Mouse (Mus musculus): Measurements from ENCODE around the gene Gm28308. TPM values are rescaled to one million over a fixed set of nuclear protein-coding genes. Genes with fewer than 3 reads are reported as not detected.

The Gm28308 gene
- total and polyA plus RNA-seq, 3 experiments: not detected

- intact Hi-C loops (cut with DNase I): no loop called here
- H3K36me3 ChIP-seq (ENCODE audit: control insufficient read depth, insufficient read depth, low read length): no peaks in the 10 kb centered on the region
- no peaks in the 10 kb centered on the region for H3K4me1 ChIP-seq (ENCODE audit: control insufficient read depth, insufficient read depth, low read length)
- H3K27ac ChIP-seq: no peak overlapping the region
- H3K4me3 ChIP-seq: no peak overlapping the region
- no peak overlapping the region for H3K9ac ChIP-seq (ENCODE audit: low read depth, low read length)
- TF ChIP-seq EP300 (IDR thresholded peaks at IDR 0.05; ENCODE audit: insufficient read depth, low read depth, low read length) (no peak), POLR2A (IDR thresholded peaks at IDR 0.05; ENCODE audit: insufficient read depth, low read depth, low read length) (no peak), CTCF (IDR thresholded peaks at IDR 0.05) (no peak)
- no peaks in the 10 kb centered on the region for H3K27me3 ChIP-seq (ENCODE audit: control insufficient read depth, insufficient read depth, low read length)
- WGBS: 45% methylated on average over 3 of the region's 3 CpGs
- no peaks in the 10 kb centered on the region for H3K79me2 ChIP-seq (replicated peaks; ENCODE audit: control insufficient read depth, insufficient read depth, low read length)
- no peak for DNase-seq
These were observed 92.0 kb downstream of the Gm28308 start for GRCm38 (mm10) chr6:52121173-52121572.

GRCm38 (mm10) chr6:52118903-52119635 lies 94.1 kb downstream of the Gm28308 start:
- TF ChIP-seq EP300 (IDR thresholded peaks at IDR 0.05; ENCODE audit: insufficient read depth, low read depth, low read length) (no peak), POLR2A (IDR thresholded peaks at IDR 0.05; ENCODE audit: insufficient read depth, low read depth, low read length) (no peak), CTCF (IDR thresholded peaks at IDR 0.05) (no peak)
- DNase-seq: no peak
- H3K27me3 ChIP-seq (ENCODE audit: control insufficient read depth, insufficient read depth, low read length): peaks cover 1% of the 10 kb centered on the region; the same call in 1 of the 2 replicates
- H3K4me3 ChIP-seq: no peak overlapping the region
- no peaks in the 10 kb centered on the region for H3K36me3 ChIP-seq (ENCODE audit: control insufficient read depth, insufficient read depth, low read length)
- H3K9ac ChIP-seq (ENCODE audit: low read depth, low read length): no peak overlapping the region
- H3K4me1 ChIP-seq (ENCODE audit: control insufficient read depth, insufficient read depth, low read length): no peaks in the 10 kb centered on the region
- WGBS: 49% methylated on average over 6 of the region's 6 CpGs
- no peak overlapping the region for H3K27ac ChIP-seq
- no peaks in the 10 kb centered on the region for H3K79me2 ChIP-seq (replicated peaks; ENCODE audit: control insufficient read depth, insufficient read depth, low read length)
- intact Hi-C loops (cut with DNase I): no loop called here

- no peak for DNase-seq
- Histone ChIP-seq H3K9ac (ENCODE audit: low read depth, low read length) (no peak overlapping the region), H3K4me1 (ENCODE audit: control insufficient read depth, insufficient read depth, low read length) (no peaks in the 10 kb centered on the region), H3K36me3 (ENCODE audit: control insufficient read depth, insufficient read depth, low read length) (no peaks in the 10 kb centered on the region), H3K27ac (no peak overlapping the region), H3K4me3 (no peak overlapping the region), H3K79me2 (replicated peaks; ENCODE audit: control insufficient read depth, insufficient read depth, low read length) (no peaks in the 10 kb centered on the region), H3K27me3 (ENCODE audit: control insufficient read depth, insufficient read depth, low read length) (peaks cover 1% of the 10 kb centered on the region; the same call in 1 of the 2 replicates)
- TF ChIP-seq EP300 (IDR thresholded peaks at IDR 0.05; ENCODE audit: insufficient read depth, low read depth, low read length) (no peak), CTCF (IDR thresholded peaks at IDR 0.05) (no peak), POLR2A (IDR thresholded peaks at IDR 0.05; ENCODE audit: insufficient read depth, low read depth, low read length) (no peak)
- intact Hi-C loops (cut with DNase I): no loop called here
- WGBS: 18% methylated on average over 5 of the region's 5 CpGs
These were observed 97.2 kb downstream of the Gm28308 start for GRCm38 (mm10) chr6:52115899-52116298.

Small RNA genes lying within 50 kb of the gene (microRNA-seq; reads per million reads assigned to microRNA genes)
- gene Mir196b: 183 to 526 reads per million in 2 experiments

Other genes with a start within 250 kb of the Gm28308 start
- gene Skap2, start 200.8 kb downstream of the Gm28308 start, total RNA-seq (2021): 1 to 10 TPM; 8.6 to 8.9 TPM
- 5.0 and 6.7 TPM in 2 replicates for gene Skap2, start 200.8 kb downstream of the Gm28308 start, polyA plus RNA-seq (2012; rRNA removed)
- under 1 TPM in 1 of 2 experiments, not detected in 1; 0.20 TPM for gene Hoxa1, start 55.0 kb downstream of the Gm28308 start, total RNA-seq (2021)
- 0.32 and 0.43 TPM in 2 replicates for gene Hoxa1, start 55.0 kb downstream of the Gm28308 start, polyA plus RNA-seq (2012; rRNA removed)
- gene Hoxa2, start 48.5 kb downstream of the Gm28308 start, total RNA-seq (2021): under 1 TPM; 0.11 to 0.21 TPM
- 0.84 TPM in 1 of 2 replicates, not detected in the other for gene Hoxa2, start 48.5 kb downstream of the Gm28308 start, polyA plus RNA-seq (2012; rRNA removed)
- gene 5730596B20Rik, start 35.8 kb downstream of the Gm28308 start, total RNA-seq (2021): not detected
- not detected in 2 replicates for gene 5730596B20Rik, start 35.8 kb downstream of the Gm28308 start, polyA plus RNA-seq (2012; rRNA removed)
- gene Hoxa4, start 21.6 kb downstream of the Gm28308 start, total RNA-seq (2021): under 1 TPM; 0.14 to 0.34 TPM
- gene Hoxa4, start 21.6 kb downstream of the Gm28308 start, polyA plus RNA-seq (2012; rRNA removed): 0.76 and 0.84 TPM in 2 replicates
- gene Hoxa5, start 8.8 kb downstream of the Gm28308 start, total RNA-seq (2021): under 1 TPM; 0.26 to 0.45 TPM
- gene Hoxa5, start 8.8 kb downstream of the Gm28308 start, polyA plus RNA-seq (2012; rRNA removed): 0.94 and 0.96 TPM in 2 replicates
- gene Hoxa6, start 4.6 kb downstream of the Gm28308 start, total RNA-seq (2021): not detected
- gene Hoxa6, start 4.6 kb downstream of the Gm28308 start, polyA plus RNA-seq (2012; rRNA removed): not detected in 2 replicates
- gene Hoxa3, start within 50 bp of the Gm28308 start, total RNA-seq (2021): under 1 TPM; 0.55 to 0.76 TPM
- gene Hoxa3, start within 50 bp of the Gm28308 start, polyA plus RNA-seq (2012; rRNA removed): 0.53 and 1.3 TPM in 2 replicates
- under 1 TPM; 0.25 to 0.50 TPM for gene Hoxa7, start 8.5 kb upstream of the Gm28308 start, total RNA-seq (2021)
- 0.26 and 0.31 TPM in 2 replicates for gene Hoxa7, start 8.5 kb upstream of the Gm28308 start, polyA plus RNA-seq (2012; rRNA removed)
- gene Hoxa9, start 17.8 kb upstream of the Gm28308 start, total RNA-seq (2021): not detected
- 0.04 and 0.06 TPM in 2 replicates for gene Hoxa9, start 17.8 kb upstream of the Gm28308 start, polyA plus RNA-seq (2012; rRNA removed)
- gene Hoxa10, start 27.5 kb upstream of the Gm28308 start, total RNA-seq (2021): not detected
- gene Hoxa10, start 27.5 kb upstream of the Gm28308 start, polyA plus RNA-seq (2012; rRNA removed): not detected in 2 replicates
- not detected for gene Hoxa11, start 32.5 kb upstream of the Gm28308 start, total RNA-seq (2021)
- not detected in 2 replicates for gene Hoxa11, start 32.5 kb upstream of the Gm28308 start, polyA plus RNA-seq (2012; rRNA removed)
- not detected for gene Hoxa13, start 47.5 kb upstream of the Gm28308 start, total RNA-seq (2021)
- gene Hoxa13, start 47.5 kb upstream of the Gm28308 start, polyA plus RNA-seq (2012; rRNA removed): not detected in 2 replicates
- not detected for gene Evx1, start 100.2 kb upstream of the Gm28308 start, total RNA-seq (2021)
- not detected in 2 replicates for gene Evx1, start 100.2 kb upstream of the Gm28308 start, polyA plus RNA-seq (2012; rRNA removed)

Measured in heart, adult 2 months (tissue).